Mouse (Mus musculus) cortical plate, adult 2 months (tissue): Measurements from ENCODE around the gene Otx1.

Experiments
- CTCF ChIP-seq: fragments of 200-500 bp; IDR thresholded peaks from 2 replicates; pipeline ENCODE4 v1.5.1; 2011; ENCODE audit warnings: mild to moderate bottlenecking, control low read depth, low read length; ENCODE audit not compliant: insufficient read depth; ENCODE audit errors: extremely low read depth
- POLR2A ChIP-seq: fragments of 200-500 bp; IDR thresholded peaks from 2 replicates; pipeline ENCODE4 v1.6.1; 2011; ENCODE audit warnings: mild to moderate bottlenecking, low read length, control low read depth; ENCODE audit not compliant: insufficient read depth; ENCODE audit errors: extremely low read depth

DNA sequence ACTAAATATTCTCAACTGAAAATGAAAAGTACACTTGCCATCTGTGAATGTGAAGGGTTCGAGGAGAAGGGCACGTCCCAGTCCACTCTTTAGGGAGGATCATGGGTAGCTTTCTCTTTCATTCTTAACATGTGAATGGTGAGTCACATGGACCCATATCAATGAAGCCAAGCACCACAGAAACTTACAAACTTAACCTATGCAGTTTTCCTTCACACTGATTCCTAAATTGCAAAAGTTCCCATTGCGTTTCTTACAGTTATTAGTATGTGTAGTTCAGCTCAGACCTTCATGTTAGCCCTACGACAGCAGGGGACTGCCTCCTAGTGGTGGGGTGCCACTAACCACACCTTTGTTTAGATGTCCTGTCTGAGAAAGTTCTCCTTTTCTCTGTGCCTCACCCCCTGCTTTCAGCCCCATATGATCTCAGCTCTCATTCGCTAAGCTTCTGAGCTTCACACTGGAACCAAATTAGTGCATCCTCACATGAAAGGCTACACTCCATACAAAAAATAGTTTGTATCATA is 28.6 kb downstream of the Otx1 start:
- 0 out of 2 replicates have a peak, but pooled peaks have one; percentile 23 for TF ChIP-seq CTCF
- TF ChIP-seq POLR2A: no peak
